Mouse (Mus musculus) adrenal gland, adult 10 weeks (tissue): Measurements from ENCODE around the gene Zfp207. TPM values are rescaled to one million over a fixed set of nuclear protein-coding genes. Genes with fewer than 3 reads are reported as not detected.

ENCODE experiments used
- polyA plus RNA-seq: library from polyadenylated mRNA; stranded (reverse); fragments of 350-450 nt; fragmentation: Illumina TruSeq; extraction: RNeasy Lipid Tissue Mini Kit (QIAGEN cat#74804); gene quantifications from one replicate; pipeline ENCODE4 v1.2.3, GENCODE M21; 2014; ENCODE audit warnings: low read depth, low replicate concordance

Zfp207 gene
- 321 TPM for polyA plus RNA-seq

GRCm38 (mm10) chr11:80383019-80383625 is at the start of gene Zfp207:
Zfp207 (plus strand) TSS chr11:80383279.

GRCm38 (mm10) chr11:80377712-80378451 is 5.2 kb upstream of the Zfp207 start, which contains the start of gene 5730455P16Rik:
5730455P16Rik (minus strand) TSS chr11:80378034.

GRCm38 (mm10) chr11:80428381-80429008 is 45.4 kb downstream of the Zfp207 start, which contains the start of gene Psmd11:
Psmd11 (plus strand) TSS chr11:80428615.

Other genes starting within 250 kb of the Zfp207 start
- gene Tefm, start 241.1 kb upstream of the Zfp207 start, polyA plus RNA-seq, result 26.4 TPM
- 2.2 TPM for gene Adap2, start 229.2 kb upstream of the Zfp207 start, polyA plus RNA-seq
- 8.2 TPM for gene Rnf135, start 199.4 kb upstream of the Zfp207 start, polyA plus RNA-seq
- gene Rhot1, start 174.3 kb upstream of the Zfp207 start, polyA plus RNA-seq, result 181 TPM
- 2.1 TPM for gene Rhbdl3, start 82.4 kb upstream of the Zfp207 start, polyA plus RNA-seq
- 56.6 TPM for gene 5730455P16Rik, start 5.2 kb upstream of the Zfp207 start, polyA plus RNA-seq
- 130 TPM for gene Psmd11, start 45.3 kb downstream of the Zfp207 start, polyA plus RNA-seq
- gene Cdk5r1, start 93.7 kb downstream of the Zfp207 start, polyA plus RNA-seq, result 1.2 TPM